Mouse (Mus musculus) G1E-ER4 (cell line): ENCODE measurements around the gene Mrfap1. TPM values are rescaled to one million over a fixed set of nuclear protein-coding genes. Genes with fewer than 3 reads are reported as not detected.
A peak's percentile ranks its signal among the peaks of the same experiment; 100 is the strongest.

Source experiments
- GATA1 ChIP-seq: IDR thresholded peaks from one replicate; pipeline ENCODE4 v1.8.0; 2012; ENCODE audit warnings: low read length, inconsistent platforms
- polyA plus RNA-seq: library from polyadenylated mRNA; stranded (reverse); fragments of >175 nt; gene quantifications from 2 replicates; pipeline ENCODE4 v1.2.3, GENCODE M21; 2012

Gene Mrfap1
- polyA plus RNA-seq, 1 experiment, result 208 TPM

- TF ChIP-seq GATA1, result no peak
Measured at GRCm38 (mm10) chr5:36810634-36811033, 14.1 kb upstream of the Mrfap1 start.

- no peak for TF ChIP-seq GATA1
Measured at GRCm38 (mm10) chr5:36809123-36809522, 12.6 kb upstream of the Mrfap1 start.

- no peak for TF ChIP-seq GATA1
Measured at GRCm38 (mm10) chr5:36807106-36807505, 10.5 kb upstream of the Mrfap1 start.

- TF ChIP-seq GATA1, result no peak
Measured at GRCm38 (mm10) chr5:36797291-36797690, 719 bp upstream of the Mrfap1 start.

- no peak for TF ChIP-seq GATA1
Measured at GRCm38 (mm10) chr5:36791861-36792260, 4.7 kb downstream of the Mrfap1 start.

GRCm38 (mm10) chr5:36786052-36786451, 10.5 kb downstream of the Mrfap1 start:
- no peak for TF ChIP-seq GATA1

- TF ChIP-seq GATA1, result no peak
Measured at GRCm38 (mm10) chr5:36779512-36779911, 17.1 kb downstream of the Mrfap1 start.

- no peak for TF ChIP-seq GATA1
Measured at GRCm38 (mm10) chr5:36778901-36779300, 17.7 kb downstream of the Mrfap1 start.

GRCm38 (mm10) chr5:36777186-36777585, 19.4 kb downstream of the Mrfap1 start:
- TF ChIP-seq GATA1, result no peak

GRCm38 (mm10) chr5:36776021-36776575, 20.5 kb downstream of the Mrfap1 start:
- TF ChIP-seq GATA1, result no peak

GRCm38 (mm10) chr5:36775317-36775716, 21.3 kb downstream of the Mrfap1 start:
- no peak for TF ChIP-seq GATA1

GRCm38 (mm10) chr5:36772586-36772985, 24.0 kb downstream of the Mrfap1 start:
- TF ChIP-seq GATA1, result no peak

GRCm38 (mm10) chr5:36769603-36770002, 27.0 kb downstream of the Mrfap1 start:
- no peak for TF ChIP-seq GATA1

- no peak for TF ChIP-seq GATA1
Measured at GRCm38 (mm10) chr5:36766958-36767703, 29.4 kb downstream of the Mrfap1 start.

- no peak for TF ChIP-seq GATA1
Measured at GRCm38 (mm10) chr5:36759848-36760247, 36.7 kb downstream of the Mrfap1 start.

GRCm38 (mm10) chr5:36757033-36757432, 39.5 kb downstream of the Mrfap1 start:
- TF ChIP-seq GATA1, result no peak

- TF ChIP-seq GATA1, result peak; percentile 42
Measured at GRCm38 (mm10) chr5:36750119-36751078, 46.2 kb downstream of the Mrfap1 start.
